Mouse (Mus musculus) myocyte (in vitro differentiated cells): Measurements from ENCODE around the gene Mctp1. TPM values are rescaled to one million over a fixed set of nuclear protein-coding genes. Genes with fewer than 3 reads are reported as not detected.

Source experiments
- H3K27me3 ChIP-seq: one replicate; pipeline ENCODE4 v1.6.1; 2011; ENCODE audit not compliant: control insufficient read depth, insufficient read depth, insufficient read length
- H3K36me3 ChIP-seq: one replicate; pipeline ENCODE4 v1.6.1; 2011; ENCODE audit not compliant: control insufficient read depth, insufficient read depth
- H3K4me2 ChIP-seq: one replicate; pipeline ENCODE4 v1.6.1; 2011; ENCODE audit warnings: low read depth, control low read depth
- H3K4me3 ChIP-seq: one replicate; pipeline ENCODE4 v1.5.1; 2011; ENCODE audit warnings: mild to moderate bottlenecking, control low read depth, moderate library complexity
- H3K79me2 ChIP-seq: one replicate; pipeline ENCODE4 v1.6.1; 2011; ENCODE audit not compliant: control insufficient read depth, insufficient read depth
- H3ac ChIP-seq: one replicate; pipeline ENCODE4 v1.6.1; 2011; ENCODE audit not compliant: control insufficient read depth, insufficient read length
- CEBPB ChIP-seq: IDR thresholded peaks from 2 replicates; pipeline ENCODE4 v1.6.1; 2011; ENCODE audit warnings: mild to moderate bottlenecking, moderate library complexity; ENCODE audit not compliant: poor library complexity, insufficient read depth, severe bottlenecking
- E2F4 ChIP-seq: IDR thresholded peaks from one replicate; pipeline ENCODE4 v1.6.1; 2011; ENCODE audit warnings: mild to moderate bottlenecking, control low read depth, moderate library complexity; ENCODE audit not compliant: insufficient read depth
- MAX ChIP-seq: IDR thresholded peaks from one replicate; pipeline ENCODE4 v1.6.1; 2011; ENCODE audit warnings: low read depth, mild to moderate bottlenecking, control low read depth
- MYOD1 ChIP-seq, 3 experiments: IDR thresholded peaks; one replicate each; pipeline ENCODE4 v1.6.1; 2011; ENCODE audit warnings: control low read depth in 2 of 3, low read depth in 2 of 3, mild to moderate bottlenecking in 2 of 3, moderate library complexity in 1 of 3; ENCODE audit not compliant: insufficient read length in 2 of 3, control insufficient read depth in 1 of 3
- MYOG ChIP-seq, 3 experiments: IDR thresholded peaks; one replicate each; pipeline ENCODE4 v1.6.1; 2011; ENCODE audit warnings: control low read depth in 2 of 3, low read depth in 2 of 3, mild to moderate bottlenecking in 2 of 3; ENCODE audit not compliant: insufficient read length in 2 of 3, control insufficient read depth in 1 of 3, insufficient read depth in 1 of 3
- POLR2A ChIP-seq: IDR thresholded peaks from one replicate; pipeline ENCODE4 v1.6.1; 2011; ENCODE audit warnings: low read depth, mild to moderate bottlenecking, control low read depth, moderate library complexity; ENCODE audit not compliant: insufficient read length
- POLR2AphosphoS2 ChIP-seq: IDR thresholded peaks from one replicate; pipeline ENCODE4 v1.6.1; 2011; ENCODE audit warnings: low read depth, control low read depth; ENCODE audit not compliant: insufficient read length
- REST ChIP-seq: IDR thresholded peaks from one replicate; pipeline ENCODE4 v1.6.1; 2011; ENCODE audit warnings: mild to moderate bottlenecking, control low read depth, moderate library complexity; ENCODE audit not compliant: insufficient read depth, insufficient read length
- SRF ChIP-seq: IDR thresholded peaks from one replicate; pipeline ENCODE4 v1.6.1; 2011; ENCODE audit warnings: low read depth; ENCODE audit not compliant: control insufficient read depth, insufficient read length
- TCF12 ChIP-seq: IDR thresholded peaks from one replicate; pipeline ENCODE4 v1.6.1; 2011; ENCODE audit warnings: mild to moderate bottlenecking, control low read depth; ENCODE audit not compliant: poor library complexity, insufficient read depth, severe bottlenecking
- TCF3 ChIP-seq: IDR thresholded peaks from one replicate; pipeline ENCODE4 v1.6.1; 2011; ENCODE audit warnings: low read depth, control low read depth; ENCODE audit not compliant: insufficient read length
- USF1 ChIP-seq: IDR thresholded peaks from one replicate; pipeline ENCODE4 v1.6.1; 2011; ENCODE audit warnings: low read depth, mild to moderate bottlenecking, control low read depth, moderate library complexity
- polyA plus RNA-seq: library from polyadenylated mRNA; unstranded; fragments of >200 nt; fragmentation: generic; extraction: Trizol; gene quantifications from one replicate; pipeline ENCODE4 v1.2.1, GENCODE M21; 2012; ENCODE audit warnings: missing spikeins

Gene Mctp1
- polyA plus RNA-seq, 1 experiment, result 0.67 TPM

GRCm38 (mm10) chr13:77043375-77043774 is 659.0 kb downstream of the Mctp1 start:
- peaks cover 12% of the 10 kb centered on the region for H3K36me3 ChIP-seq
- no peaks in the 10 kb centered on the region for H3K27me3 ChIP-seq
- H3K4me2 ChIP-seq, result no peak overlapping the region
- H3ac ChIP-seq, result no peak overlapping the region
- TF ChIP-seq USF1 (no peak), MYOD1 (IDR thresholded peaks at IDR 0.05; ENCODE audit: control insufficient read depth in 1 of 3, insufficient read length in 2 of 3, low read depth in 2 of 3) (no peak), MAX (no peak), SRF (no peak), POLR2A (no peak), CEBPB (no peak), TCF3 (no peak), TCF12 (no peak), POLR2AphosphoS2 (no peak), MYOG (IDR thresholded peaks at IDR 0.05; ENCODE audit: control insufficient read depth in 1 of 3, insufficient read depth in 1 of 3, insufficient read length in 2 of 3, low read depth in 2 of 3) (no peak)
- no peaks in the 10 kb centered on the region for H3K79me2 ChIP-seq
- H3K4me3 ChIP-seq, result no peak overlapping the region

GRCm38 (mm10) chr13:77045375-77045774 is 661.0 kb downstream of the Mctp1 start:
- Histone ChIP-seq H3K4me3 (no peak overlapping the region), H3K79me2 (no peaks in the 10 kb centered on the region), H3K36me3 (peaks cover 17% of the 10 kb centered on the region), H3K4me2 (no peak overlapping the region), H3K27me3 (no peaks in the 10 kb centered on the region), H3ac (no peak overlapping the region)
- TF ChIP-seq SRF, result no peak
- TF ChIP-seq TCF3, result no peak

- Histone ChIP-seq H3ac (no peak overlapping the region), H3K36me3 (peaks cover 17% of the 10 kb centered on the region), H3K79me2 (no peaks in the 10 kb centered on the region), H3K4me2 (no peak overlapping the region), H3K4me3 (no peak overlapping the region), H3K27me3 (no peaks in the 10 kb centered on the region)
- TF ChIP-seq MYOG (IDR thresholded peaks at IDR 0.05; ENCODE audit: control insufficient read depth in 1 of 3, insufficient read depth in 1 of 3, insufficient read length in 2 of 3, low read depth in 2 of 3), result no peak
Observed at GRCm38 (mm10) chr13:77046416-77046815, 662.1 kb downstream of the Mctp1 start.

GRCm38 (mm10) chr13:77047179-77047931 is 663.0 kb downstream of the Mctp1 start:
- TF ChIP-seq REST, result no peak
- no peak for TF ChIP-seq POLR2A
- TF ChIP-seq MYOG (IDR thresholded peaks at IDR 0.05; ENCODE audit: control insufficient read depth in 1 of 3, insufficient read depth in 1 of 3, insufficient read length in 2 of 3, low read depth in 2 of 3), result no peak
- no peaks in the 10 kb centered on the region for H3K79me2 ChIP-seq
- H3K4me3 ChIP-seq, result no peak overlapping the region
- H3ac ChIP-seq, result no peak overlapping the region
- peaks cover 17% of the 10 kb centered on the region for H3K36me3 ChIP-seq
- no peak overlapping the region for H3K4me2 ChIP-seq
- no peaks in the 10 kb centered on the region for H3K27me3 ChIP-seq

GRCm38 (mm10) chr13:77048461-77048860 is 664.1 kb downstream of the Mctp1 start:
- H3K36me3 ChIP-seq, result peaks cover 15% of the 10 kb centered on the region
- no peaks in the 10 kb centered on the region for H3K79me2 ChIP-seq
- no peak overlapping the region for H3K4me3 ChIP-seq
- TF ChIP-seq POLR2A, result no peak
- no peak for TF ChIP-seq TCF3
- TF ChIP-seq REST, result no peak
- TF ChIP-seq MYOD1 (IDR thresholded peaks at IDR 0.05; ENCODE audit: control insufficient read depth in 1 of 3, insufficient read length in 2 of 3, low read depth in 2 of 3), result no peak
- TF ChIP-seq TCF12, result no peak
- TF ChIP-seq E2F4, result no peak
- no peak for TF ChIP-seq POLR2AphosphoS2
- no peak for TF ChIP-seq SRF
- TF ChIP-seq MYOG (IDR thresholded peaks at IDR 0.05; ENCODE audit: control insufficient read depth in 1 of 3, insufficient read depth in 1 of 3, insufficient read length in 2 of 3, low read depth in 2 of 3), result no peak
- TF ChIP-seq CEBPB, result no peak
- TF ChIP-seq MAX, result no peak
- no peak for TF ChIP-seq USF1
- no peaks in the 10 kb centered on the region for H3K27me3 ChIP-seq
- H3K4me2 ChIP-seq, result no peak overlapping the region
- H3ac ChIP-seq, result no peak overlapping the region
